Mouse (Mus musculus): ENCODE data around the gene Sycp1. TPM values are rescaled to one million over a fixed set of nuclear protein-coding genes. Genes with fewer than 3 reads are reported as not detected.

The Sycp1 gene
- polyA plus RNA-seq, 1 experiment from 2014 or later: not detected

- WGBS: 100% methylated on average over 1 of the region's 1 CpGs
- Histone ChIP-seq H3K4me1 (no peaks in the 10 kb centered on the region), H3K9me3 (no peaks in the 10 kb centered on the region), H3K36me3 (replicated peaks) (no peaks in the 10 kb centered on the region), H3K27ac (no peak overlapping the region), H3K4me3 (no peak overlapping the region), H3K27me3 (ENCODE audit: poor library complexity, severe bottlenecking) (no peaks in the 10 kb centered on the region)
- no peak for DNase-seq (ENCODE audit: extremely low spot score, low spot score)
These were observed 36.8 kb downstream of the Sycp1 start for GRCm38 (mm10) chr3:102899136-102899535.

GRCm38 (mm10) chr3:102880529-102880928, 55.4 kb downstream of the Sycp1 start:
- Histone ChIP-seq H3K36me3 (replicated peaks) (no peaks in the 10 kb centered on the region), H3K9me3 (no peaks in the 10 kb centered on the region), H3K27ac (no peak overlapping the region), H3K27me3 (ENCODE audit: poor library complexity, severe bottlenecking) (no peaks in the 10 kb centered on the region), H3K4me1 (no peaks in the 10 kb centered on the region), H3K4me3 (no peak overlapping the region)
- DNase-seq (ENCODE audit: extremely low spot score, low spot score): no peak
- 89% methylated on average over 4 of the region's 4 CpGs for WGBS

- Histone ChIP-seq H3K4me1 (no peaks in the 10 kb centered on the region), H3K4me3 (no peak overlapping the region)
These were observed 87.2 kb downstream of the Sycp1 start for GRCm38 (mm10) chr3:102848661-102849060.

GRCm38 (mm10) chr3:102842386-102842785, 93.5 kb downstream of the Sycp1 start:
- Histone ChIP-seq H3K36me3 (replicated peaks) (no peaks in the 10 kb centered on the region), H3K27me3 (ENCODE audit: poor library complexity, severe bottlenecking) (no peaks in the 10 kb centered on the region), H3K4me1 (no peaks in the 10 kb centered on the region), H3K9me3 (peaks cover 2% of the 10 kb centered on the region; the same call in 1 of the 2 replicates), H3K4me3 (no peak overlapping the region), H3K27ac (no peak overlapping the region)
- DNase-seq (ENCODE audit: extremely low spot score, low spot score): no peak
- 50% methylated on average over 1 of the region's 1 CpGs for WGBS

More at GRCm38 (mm10) chr3:102848661-102849060, 87.2 kb downstream of the Sycp1 start:
- H3K9me3 ChIP-seq: no peaks in the 10 kb centered on the region
- no peaks in the 10 kb centered on the region for H3K36me3 ChIP-seq (replicated peaks)
- H3K27ac ChIP-seq: no peak overlapping the region
- DNase-seq (ENCODE audit: extremely low spot score, low spot score): no peak
- H3K27me3 ChIP-seq (ENCODE audit: poor library complexity, severe bottlenecking): no peaks in the 10 kb centered on the region

GRCm38 (mm10) chr3:102803937-102804336, 132.0 kb downstream of the Sycp1 start:
- no peak overlapping the region for H3K27ac ChIP-seq
- DNase-seq (ENCODE audit: extremely low spot score, low spot score): peak; percentile 65
- no peaks in the 10 kb centered on the region for H3K4me1 ChIP-seq
- WGBS: 11% methylated on average over 3 of the region's 3 CpGs
- H3K9me3 ChIP-seq: no peaks in the 10 kb centered on the region
- no peak overlapping the region for H3K4me3 ChIP-seq
- no peaks in the 10 kb centered on the region for H3K36me3 ChIP-seq (replicated peaks)
- H3K27me3 ChIP-seq (ENCODE audit: poor library complexity, severe bottlenecking): no peaks in the 10 kb centered on the region

- H3K36me3 ChIP-seq (replicated peaks): no peaks in the 10 kb centered on the region
- H3K27me3 ChIP-seq (ENCODE audit: poor library complexity, severe bottlenecking): 0 out of 2 replicates have a peak, but pooled peaks cover 4% of the 10 kb centered on the region
- no peak overlapping the region for H3K4me3 ChIP-seq
- no peaks in the 10 kb centered on the region for H3K9me3 ChIP-seq
- no peak for DNase-seq (ENCODE audit: extremely low spot score, low spot score)
- no peak overlapping the region for H3K27ac ChIP-seq
- 55% methylated on average over 4 of the region's 4 CpGs for WGBS
- H3K4me1 ChIP-seq: no peaks in the 10 kb centered on the region
These were observed 148.5 kb downstream of the Sycp1 start for GRCm38 (mm10) chr3:102787369-102787768.

GRCm38 (mm10) chr3:102782618-102783017, 153.3 kb downstream of the Sycp1 start, which contains the start of gene Tshb:
TSS of gene Tshb (minus strand) at chr3:102782718.
- no peaks in the 10 kb centered on the region for H3K4me1 ChIP-seq
- 0 out of 2 replicates have a peak, but pooled peaks cover 4% of the 10 kb centered on the region for H3K27me3 ChIP-seq (ENCODE audit: poor library complexity, severe bottlenecking)
- no peak within 1 kb of the TSS for H3K4me3 ChIP-seq
- WGBS: 89% methylated on average over 2 of the region's 2 CpGs
- H3K36me3 ChIP-seq (replicated peaks): no peaks in the 10 kb centered on the region
- H3K9me3 ChIP-seq: no peaks in the 10 kb centered on the region
- no peak for DNase-seq (ENCODE audit: extremely low spot score, low spot score)
- H3K27ac ChIP-seq: no peak within 1 kb of the TSS

GRCm38 (mm10) chr3:102773018-102773417, 162.9 kb downstream of the Sycp1 start:
- no peaks in the 10 kb centered on the region for H3K27me3 ChIP-seq (ENCODE audit: poor library complexity, severe bottlenecking)
- 87% methylated on average over 4 of the region's 4 CpGs for WGBS
- no peak for DNase-seq (ENCODE audit: extremely low spot score, low spot score)

More at GRCm38 (mm10) chr3:102773018-102773417, 162.9 kb downstream of the Sycp1 start:
- Histone ChIP-seq H3K4me1 (peaks cover 13% of the 10 kb centered on the region), H3K9me3 (no peaks in the 10 kb centered on the region), H3K4me3 (no peak overlapping the region), H3K36me3 (replicated peaks) (no peaks in the 10 kb centered on the region), H3K27ac (no peak overlapping the region)

Other genes with a start within 250 kb of the Sycp1 start
- 7.5 and 8.5 TPM in 2 replicates for gene Tspan2, start 201.6 kb downstream of the Sycp1 start, polyA plus RNA-seq (2016; fragmentation: Nextera tagmentation; extraction: Ambion mirVana)
- 0.05 and 0.10 TPM in 2 replicates for gene Tshb, start 153.4 kb downstream of the Sycp1 start, polyA plus RNA-seq (2016; fragmentation: Nextera tagmentation; extraction: Ambion mirVana)
- gene Nr1h5, start 28.0 kb upstream of the Sycp1 start, polyA plus RNA-seq (2016; fragmentation: Nextera tagmentation; extraction: Ambion mirVana): 0.07 and 0.11 TPM in 2 replicates
- 68.2 and 78.0 TPM in 2 replicates for gene Sike1, start 59.6 kb upstream of the Sycp1 start, polyA plus RNA-seq (2016; fragmentation: Nextera tagmentation; extraction: Ambion mirVana)
- 433 and 473 TPM in 2 replicates for gene Csde1, start 84.3 kb upstream of the Sycp1 start, polyA plus RNA-seq (2016; fragmentation: Nextera tagmentation; extraction: Ambion mirVana)
- 162 and 163 TPM in 2 replicates for gene Nras, start 122.2 kb upstream of the Sycp1 start, polyA plus RNA-seq (2016; fragmentation: Nextera tagmentation; extraction: Ambion mirVana)
- gene Ampd1, start 137.9 kb upstream of the Sycp1 start, polyA plus RNA-seq (2016; fragmentation: Nextera tagmentation; extraction: Ambion mirVana): not detected in 2 replicates
- gene Dennd2c, start 166.5 kb upstream of the Sycp1 start, polyA plus RNA-seq (2016; fragmentation: Nextera tagmentation; extraction: Ambion mirVana): 1.8 and 2.3 TPM in 2 replicates
- 244 and 253 TPM in 2 replicates for gene Bcas2, start 235.6 kb upstream of the Sycp1 start, polyA plus RNA-seq (2016; fragmentation: Nextera tagmentation; extraction: Ambion mirVana)